1 mouse cellular context compared by ENCODE assay signal in genomic region chr2:14107673-14108072, GRCm38 (mm10).
A peak's percentile ranks its signal among the peaks of the same experiment; 100 is the strongest.
TF ChIP-seq lines count a peak whose summit lies in the region.

No protein-coding gene starts in this region.

TF ChIP-seq in MEL, 35 proteins besides CTCF, POLR2A, EP300 and RAD21:
- TF ChIP-seq MAX (IDR thresholded peaks at IDR 0.05; ENCODE audit: low read length) (no peak), ETS1 (IDR thresholded peaks at IDR 0.05; ENCODE audit: low read depth, low read length) (0 out of 2 replicates have a peak, but pooled peaks have one; percentile 25), KAT2A (conservative IDR thresholded peaks at IDR 0.05; ENCODE audit: low read depth, low read length) (no peak)
